Mouse (Mus musculus) megakaryocyte, embryonic 14.5 days (primary cell): ENCODE results near the gene Adamts9.

Experiments used
- FLI1 ChIP-seq: IDR thresholded peaks from 2 replicates; pipeline ENCODE4 v1.6.1; 2012; ENCODE audit warnings: low read length, inconsistent platforms, mixed read lengths
- GATA1 ChIP-seq: IDR thresholded peaks from 3 replicates; pipeline ENCODE4 v1.6.1; 2012; ENCODE audit warnings: mixed read lengths, low read length, inconsistent platforms, borderline replicate concordance

DNA sequence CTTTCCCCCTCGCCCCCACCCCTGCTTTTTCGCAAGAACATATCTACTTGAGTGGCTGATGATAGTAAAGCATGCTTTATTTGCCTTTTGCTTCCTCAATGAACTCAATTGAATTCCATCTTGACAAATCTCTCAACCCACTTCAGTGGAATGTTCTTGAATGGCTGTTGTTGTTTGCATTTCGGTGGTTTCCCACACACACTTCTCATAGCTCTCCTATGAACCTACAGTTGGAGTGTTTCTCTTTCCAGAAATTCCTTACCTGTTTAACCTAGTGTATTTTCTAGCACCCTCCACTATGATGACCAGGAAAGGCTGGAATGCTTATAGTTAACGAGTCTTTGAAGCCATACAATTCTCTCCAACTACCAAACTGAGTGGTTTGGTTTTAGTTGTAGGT, 88.4 kb downstream of the Adamts9 start:
- TF ChIP-seq GATA1 (no peak), FLI1 (no peak)
